Mouse (Mus musculus) olfactory bulb, adult 2 months (tissue): ENCODE data around the gene Olfr1156. TPM values are rescaled to one million over a fixed set of nuclear protein-coding genes. Genes with fewer than 3 reads are reported as not detected.

ENCODE experiments used
- H3K27ac ChIP-seq: fragments of 200-500 bp; 2 replicates; pipeline ENCODE4 v1.5.1; 2012; ENCODE audit warnings: low read depth, low read length; ENCODE audit not compliant: insufficient read depth
- H3K4me1 ChIP-seq: fragments of 200-500 bp; 2 replicates; pipeline ENCODE4 v1.6.1; 2012; ENCODE audit warnings: low read length; ENCODE audit not compliant: control insufficient read depth, insufficient read depth
- H3K4me3 ChIP-seq: fragments of 200-500 bp; 2 replicates; pipeline ENCODE4 v1.5.1; 2012; ENCODE audit warnings: mild to moderate bottlenecking, low read depth, low read length, moderate library complexity; ENCODE audit not compliant: insufficient read depth
- CTCF ChIP-seq: fragments of 200-500 bp; IDR thresholded peaks from 2 replicates; pipeline ENCODE4 v1.5.1; 2012; ENCODE audit warnings: low read depth, mild to moderate bottlenecking, low read length, moderate library complexity; ENCODE audit not compliant: insufficient read depth
- POLR2A ChIP-seq: fragments of 200-500 bp; IDR thresholded peaks from 2 replicates; pipeline ENCODE4 v1.6.1; 2012; ENCODE audit warnings: mild to moderate bottlenecking, low read depth, low read length, moderate library complexity; ENCODE audit not compliant: insufficient read depth
- WGBS: fragments of 180-500 bp; shearing (Covaris S2); methylation state at CpG from one replicate; pipeline ENCODE4 v1.1.7; 2018; 5-methylcytosine and 5-hydroxymethylcytosine counted together
- polyA plus RNA-seq: library from polyadenylated mRNA; stranded (reverse); fragments of >200 nt; gene quantifications from 2 replicates; pipeline ENCODE4 v1.2.4, GENCODE M21; 2012; ENCODE audit warnings: low replicate concordance; ENCODE audit not compliant: missing spikeins, insufficient read depth, insufficient read length

Olfr1156 gene
- not detected in 2 replicates for polyA plus RNA-seq

DNA sequence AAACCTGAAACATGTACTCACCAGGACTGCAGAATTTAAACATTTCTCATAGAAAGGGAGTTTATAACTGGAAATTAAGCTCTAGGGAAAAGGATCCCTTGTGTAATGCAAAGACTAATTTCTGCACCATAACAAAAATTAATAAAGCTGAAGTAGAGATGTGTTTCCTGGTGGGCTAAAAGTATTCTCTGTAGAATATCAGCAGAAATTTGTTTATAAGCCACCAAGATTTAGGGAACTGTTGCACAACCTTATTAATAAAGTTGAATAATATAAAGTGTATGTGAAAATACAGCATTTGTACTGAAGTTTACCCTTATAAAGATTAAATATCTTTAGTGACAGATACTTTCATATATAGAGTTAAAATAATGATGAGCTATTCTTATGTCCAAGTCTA, at the start of gene Olfr1156:
Olfr1156 (minus strand) TSS at position 101 of the 400 bp plus-strand sequence.
- TF ChIP-seq CTCF = no peak
- no peak for TF ChIP-seq POLR2A
- Histone ChIP-seq H3K4me1 (no peaks in the 10 kb centered on the region), H3K27ac (no peak within 1 kb of the TSS), H3K4me3 (no peak within 1 kb of the TSS)

DNA sequence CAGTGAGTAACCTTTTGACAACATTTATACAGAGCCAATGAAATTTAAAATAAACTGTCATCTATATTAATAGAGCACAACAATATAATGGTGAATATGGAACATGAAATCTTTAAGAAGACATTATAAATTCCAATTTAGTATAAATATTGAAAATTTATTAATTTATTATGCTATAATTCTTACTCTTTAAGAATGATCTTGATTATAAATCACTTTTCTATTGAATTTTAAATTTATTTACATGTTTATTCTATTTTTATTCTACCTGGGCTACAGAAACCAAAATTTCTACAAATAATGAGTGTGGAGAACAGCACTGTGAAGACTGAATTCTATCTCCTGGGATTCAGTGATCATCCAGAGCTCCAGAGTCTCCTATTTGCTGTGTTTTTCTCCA, 36.9 kb upstream of the Olfr1156 start, which contains the start of gene Olfr1158:
Olfr1158 (plus strand) TSS at position 301 of the 400 bp plus-strand sequence.
- no peak for TF ChIP-seq POLR2A
- no peak for TF ChIP-seq CTCF
- no peak within 1 kb of the TSS for H3K4me3 ChIP-seq
- no peaks in the 10 kb centered on the region for H3K4me1 ChIP-seq
- H3K27ac ChIP-seq = no peak within 1 kb of the TSS

DNA sequence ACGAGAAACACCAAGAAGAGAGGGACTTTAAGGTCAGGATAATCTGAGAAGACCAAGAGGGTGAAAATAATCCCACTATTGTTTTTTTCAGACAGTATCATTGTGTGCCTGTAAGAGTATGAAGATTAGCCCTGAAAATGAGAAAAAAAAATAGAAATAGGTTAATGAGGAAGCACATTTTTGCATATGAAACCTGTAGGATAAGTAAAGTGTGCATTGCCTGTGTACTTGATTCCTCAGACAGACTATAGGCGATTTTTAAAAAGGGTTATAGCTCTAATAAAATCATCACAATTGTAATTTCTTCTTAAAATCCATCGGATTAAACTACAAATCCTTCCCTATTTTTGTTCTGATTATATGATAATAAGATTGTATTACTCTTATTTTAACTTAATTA, 21.7 kb upstream of the Olfr1156 start, which contains the start of gene Olfr74:
Olfr74 (minus strand) TSS at position 101 of the 400 bp plus-strand sequence.
- WGBS = 66% methylated on average over 3 of the region's 3 CpGs
- no peak within 1 kb of the TSS for H3K4me3 ChIP-seq
- no peaks in the 10 kb centered on the region for H3K4me1 ChIP-seq
- H3K27ac ChIP-seq = no peak within 1 kb of the TSS
- TF ChIP-seq POLR2A (no peak), CTCF (no peak)

DNA sequence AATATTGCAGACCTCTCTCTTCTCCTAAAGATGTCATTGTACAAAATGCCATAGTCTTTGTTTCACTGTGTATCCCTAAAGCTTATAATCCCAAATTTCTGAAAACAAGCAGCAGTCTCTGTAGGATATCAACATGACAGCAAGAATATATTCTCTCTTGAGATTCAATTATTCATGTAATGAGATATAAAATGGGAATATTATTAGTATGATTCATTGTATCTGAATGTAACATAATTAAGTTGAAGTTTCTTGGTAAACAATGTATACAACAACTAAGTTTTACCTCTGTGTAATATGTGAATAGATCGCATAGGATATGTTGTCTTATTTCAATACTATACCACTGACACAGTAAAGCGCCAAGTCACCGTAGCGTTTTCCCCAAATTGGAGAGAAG, 15.3 kb upstream of the Olfr1156 start, which contains the start of gene Olfr1157:
Olfr1157 (minus strand) TSS at position 101 of the 400 bp plus-strand sequence.
- H3K4me1 ChIP-seq = no peaks in the 10 kb centered on the region
- 98% methylated on average over 4 of the region's 4 CpGs for WGBS
- H3K4me3 ChIP-seq = no peak within 1 kb of the TSS
- no peak within 1 kb of the TSS for H3K27ac ChIP-seq
- TF ChIP-seq CTCF (no peak), POLR2A (no peak)

DNA sequence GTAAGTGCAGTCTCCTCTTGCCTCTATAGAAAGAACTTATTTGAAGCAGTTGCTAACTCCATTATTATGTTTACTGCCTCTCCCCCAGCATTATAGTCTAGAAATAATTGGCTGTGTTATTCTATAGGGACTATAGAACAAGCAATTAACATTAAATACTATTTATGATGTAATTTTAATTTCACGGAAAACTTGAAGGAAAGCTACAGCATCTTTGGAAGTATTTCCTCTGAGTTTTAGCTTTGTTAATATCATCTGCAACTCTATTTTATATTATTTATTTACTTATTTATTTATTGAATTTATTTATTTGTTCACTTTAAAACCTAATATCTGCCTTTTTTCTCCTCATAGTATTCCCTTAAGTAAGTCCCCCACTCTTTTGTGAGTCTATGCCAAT, 7.9 kb downstream of the Olfr1156 start, which contains the start of gene Olfr1155:
Olfr1155 (minus strand) TSS at position 101 of the 400 bp plus-strand sequence.
- 94% methylated on average over 1 of the region's 1 CpGs for WGBS
- TF ChIP-seq CTCF = no peak
- no peak for TF ChIP-seq POLR2A
- H3K4me3 ChIP-seq = no peak within 1 kb of the TSS
- no peak within 1 kb of the TSS for H3K27ac ChIP-seq
- H3K4me1 ChIP-seq = no peaks in the 10 kb centered on the region

DNA sequence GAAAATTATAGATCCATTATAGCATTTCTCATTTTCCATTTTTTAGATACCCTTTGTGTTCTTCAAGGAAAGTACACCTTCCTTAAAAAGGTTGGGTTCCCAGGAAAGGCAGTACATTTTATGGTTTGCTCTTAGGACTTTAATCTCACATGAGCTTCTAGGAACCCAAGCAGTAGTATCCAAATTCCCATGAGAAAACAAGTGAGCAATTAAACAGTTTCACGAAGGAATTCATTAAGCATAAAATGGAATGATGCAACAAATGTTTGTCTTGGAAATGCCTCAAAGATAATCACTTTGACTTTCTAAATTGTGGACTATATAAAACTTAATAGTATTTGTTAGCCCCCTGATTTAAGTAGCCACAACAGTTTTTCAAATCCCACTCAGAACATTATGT, 47.8 kb downstream of the Olfr1156 start, which contains the start of gene Olfr1154:
Olfr1154 (minus strand) TSS at position 101 of the 400 bp plus-strand sequence.
- WGBS = 91% methylated on average over 1 of the region's 1 CpGs
- H3K4me1 ChIP-seq = no peaks in the 10 kb centered on the region
- H3K27ac ChIP-seq = no peak within 1 kb of the TSS
- no peak within 1 kb of the TSS for H3K4me3 ChIP-seq
- TF ChIP-seq POLR2A = no peak
- no peak for TF ChIP-seq CTCF

Other genes starting within 250 kb of the Olfr1156 start
- not detected in 2 replicates for gene Olfr1137, start 239.9 kb downstream of the Olfr1156 start, polyA plus RNA-seq
- gene Olfr1138, start 213.1 kb downstream of the Olfr1156 start, polyA plus RNA-seq = not detected in 2 replicates
- gene Olfr1140, start 209.3 kb downstream of the Olfr1156 start, polyA plus RNA-seq = not detected in 2 replicates
- not detected in 2 replicates for gene Olfr1141, start 199.1 kb downstream of the Olfr1156 start, polyA plus RNA-seq
- gene Olfr152, start 173.6 kb downstream of the Olfr1156 start, polyA plus RNA-seq = not detected in 2 replicates
- not detected in 2 replicates for gene Olfr1143, start 152.5 kb downstream of the Olfr1156 start, polyA plus RNA-seq
- not detected in 2 replicates for gene Olfr1145, start 143.3 kb downstream of the Olfr1156 start, polyA plus RNA-seq
- gene Olfr1148, start 122.6 kb downstream of the Olfr1156 start, polyA plus RNA-seq = not detected in 2 replicates
- gene Olfr1150-ps1, start 109.1 kb downstream of the Olfr1156 start, polyA plus RNA-seq = not detected in 2 replicates
- not detected in 2 replicates for gene Olfr1151, start 97.2 kb downstream of the Olfr1156 start, polyA plus RNA-seq
- gene Olfr1152, start 86.6 kb downstream of the Olfr1156 start, polyA plus RNA-seq = not detected in 2 replicates
- not detected in 2 replicates for gene Olfr1153, start 58.1 kb downstream of the Olfr1156 start, polyA plus RNA-seq
- not detected in 2 replicates for gene Olfr1154, start 47.9 kb downstream of the Olfr1156 start, polyA plus RNA-seq
- gene Olfr1155, start 8.0 kb downstream of the Olfr1156 start, polyA plus RNA-seq = not detected in 2 replicates
- not detected in 2 replicates for gene Olfr1157, start 15.2 kb upstream of the Olfr1156 start, polyA plus RNA-seq
- gene Olfr74, start 21.6 kb upstream of the Olfr1156 start, polyA plus RNA-seq = not detected in 2 replicates
- not detected in 2 replicates for gene Olfr1158, start 37.0 kb upstream of the Olfr1156 start, polyA plus RNA-seq
- not detected in 2 replicates for gene Olfr1160, start 55.2 kb upstream of the Olfr1156 start, polyA plus RNA-seq
- gene Olfr1161, start 69.7 kb upstream of the Olfr1156 start, polyA plus RNA-seq = not detected in 2 replicates
- gene Olfr73, start 84.6 kb upstream of the Olfr1156 start, polyA plus RNA-seq = not detected in 2 replicates
- not detected in 2 replicates for gene Olfr1162, start 98.0 kb upstream of the Olfr1156 start, polyA plus RNA-seq
- gene Olfr1163, start 118.7 kb upstream of the Olfr1156 start, polyA plus RNA-seq = not detected in 2 replicates
- not detected in 2 replicates for gene Olfr1164, start 140.9 kb upstream of the Olfr1156 start, polyA plus RNA-seq
- not detected in 2 replicates for gene Olfr1166, start 175.2 kb upstream of the Olfr1156 start, polyA plus RNA-seq
- gene Olfr1167, start 202.1 kb upstream of the Olfr1156 start, polyA plus RNA-seq = not detected in 2 replicates
- not detected in 2 replicates for gene Olfr1168, start 228.8 kb upstream of the Olfr1156 start, polyA plus RNA-seq